Mouse (Mus musculus) bone marrow macrophage, adult 2 months (primary cell): ENCODE results near the gene Inha.

Source experiments
- CTCF ChIP-seq: IDR thresholded peaks from 2 replicates; pipeline ENCODE4 v1.5.1; 2012; ENCODE audit warnings: low read depth, mild to moderate bottlenecking, low read length, moderate library complexity
- POLR2A ChIP-seq: IDR thresholded peaks from 2 replicates; pipeline ENCODE4 v1.6.1; 2012; ENCODE audit warnings: mild to moderate bottlenecking, low read depth, low read length, borderline replicate concordance

DNA sequence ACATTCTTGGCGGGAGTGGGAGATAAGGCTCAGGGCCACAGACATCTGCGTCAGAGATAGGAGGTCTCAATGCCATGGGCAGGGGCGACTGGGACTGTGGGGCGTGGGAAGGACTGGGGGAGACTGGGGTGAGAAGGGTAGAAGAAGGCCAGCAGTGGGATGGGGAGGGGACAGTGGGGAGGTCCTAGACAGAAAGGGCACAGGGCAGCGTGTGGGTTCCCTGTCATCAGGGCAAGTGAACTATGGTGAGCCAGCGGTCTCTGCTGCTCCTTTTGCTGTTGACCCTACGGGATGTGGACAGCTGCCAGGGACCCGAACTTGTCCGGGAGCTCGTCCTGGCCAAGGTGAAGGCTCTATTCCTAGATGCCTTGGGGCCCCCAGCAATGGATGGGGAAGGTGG, at the start of gene Inha:
- TF ChIP-seq CTCF = no peak
- no peak for TF ChIP-seq POLR2A
